ENCODE assay signal across 8 mouse cellular contexts in genomic region chr4:117835531-117836111, GRCm38 (mm10). TPM values are rescaled to one million over a fixed set of nuclear protein-coding genes. Genes with fewer than 3 reads are reported as not detected.
DNase-seq lines count a peak whose midpoint lies in the region; ATAC-seq lines count a peak whose summit lies in the region.

No protein-coding gene starts in this region.

- H3K4me2 ChIP-seq in heart, embryonic 16.5 days (ENCODE audit: low read depth, low read length): peak overlapping the region; percentile 74

- no peaks in the 10 kb centered on the region for H3K9me3 ChIP-seq in embryonic facial prominence, embryonic 10.5 days
- no peaks in the 10 kb centered on the region for H3K9me3 ChIP-seq in heart, embryonic 16.5 days (replicated peaks; ENCODE audit: control insufficient read depth, low read length)

- H3K4me1 ChIP-seq in embryonic facial prominence, embryonic 10.5 days: peaks cover 27% of the 10 kb centered on the region
- H3K4me1 ChIP-seq in heart, embryonic 16.5 days (ENCODE audit: control insufficient read depth, insufficient read depth, low read length): peaks cover 19% of the 10 kb centered on the region

- H3K9ac ChIP-seq in heart, embryonic 16.5 days (ENCODE audit: low read length): peak overlapping the region; percentile 80

- ATAC-seq in cerebellum, adult (ENCODE audit: insufficient number of reproducible peaks, low FRiP score, low TSS enrichment): peak; percentile 42; the same call in 1 of the 2 replicates
- peak; percentile 8 for ATAC-seq in heart, embryonic 16.5 days (replicated peaks; ENCODE audit: extremely low read depth, insufficient read depth, low FRiP score)

- H3K4me3 ChIP-seq in embryonic facial prominence, embryonic 10.5 days: peak overlapping the region; percentile 85
- H3K4me3 ChIP-seq in heart, embryonic 16.5 days (ENCODE audit: low read length): peak overlapping the region; percentile 76

- no peaks in the 10 kb centered on the region for H3K36me3 ChIP-seq in embryonic facial prominence, embryonic 10.5 days (replicated peaks)
- no peaks in the 10 kb centered on the region for H3K36me3 ChIP-seq in heart, embryonic 16.5 days (ENCODE audit: control insufficient read depth, insufficient read depth)

- peak overlapping the region; percentile 91 for H3K27ac ChIP-seq in embryonic facial prominence, embryonic 10.5 days (replicated peaks)
- peak overlapping the region; percentile 64 for H3K27ac ChIP-seq in heart, embryonic 16.5 days (ENCODE audit: low read length)

- peaks cover 34% of the 10 kb centered on the region for H3K27me3 ChIP-seq in embryonic facial prominence, embryonic 10.5 days (replicated peaks; ENCODE audit: low read depth, poor library complexity, severe bottlenecking)
- no peaks in the 10 kb centered on the region for H3K27me3 ChIP-seq in heart, embryonic 16.5 days (ENCODE audit: control insufficient read depth, insufficient read depth, low read length)

- no peak for DNase-seq in cerebellum, adult 11 months
- DNase-seq in T-cell, adult 2 months (ENCODE audit: low spot score): peak; percentile 41
- peak; percentile 62 for DNase-seq in embryonic facial prominence, embryonic 10.5 days (ENCODE audit: low spot score)
- DNase-seq in layer of hippocampus, postnatal 14 days (ENCODE audit: low spot score in 2 of 2): peak; percentile 60 to 64
- DNase-seq in lung, postnatal 36 days: peak; percentile 28
- peak; percentile 67 for DNase-seq in right cerebral cortex, postnatal 14 days

- WGBS in embryonic facial prominence, embryonic 10.5 days: under 1% methylated on average over 60 of the region's 60 CpGs
- under 1% methylated on average over 60 of the region's 60 CpGs for WGBS in heart, embryonic 16.5 days

RNA-seq across cellular contexts. Expression of gene Slc6a9, which starts 1.3 kb away (rescaled TPM):
- 8.2 and 10.2 TPM in 2 replicates for polyA plus RNA-seq in embryonic facial prominence, embryonic 10.5 days (2016; fragmentation: Nextera tagmentation; extraction: Ambion mirVana)
- polyA plus RNA-seq in heart, embryonic 16.5 days (2015; fragmentation: Nextera tagmentation; extraction: Ambion mirVana): 5.3 and 6.7 TPM in 2 replicates
- total RNA-seq in layer of hippocampus, postnatal 14 days (2021): 10 to 100 TPM; 30.3 to 40.9 TPM

RNA-seq across cellular contexts. Expression of gene Ccdc24, which starts 36.7 kb away (rescaled TPM):
- 1.4 and 1.7 TPM in 2 replicates for polyA plus RNA-seq in embryonic facial prominence, embryonic 10.5 days (2016; fragmentation: Nextera tagmentation; extraction: Ambion mirVana)
- 0.51 and 0.55 TPM in 2 replicates for polyA plus RNA-seq in heart, embryonic 16.5 days (2015; fragmentation: Nextera tagmentation; extraction: Ambion mirVana)
- total RNA-seq in layer of hippocampus, postnatal 14 days (2021): 1 to 10 TPM in 1 of 2 experiments, under 1 TPM in 1; 0.85 to 1.5 TPM

RNA-seq across cellular contexts. Expression of gene B4galt2, which starts 47.7 kb away (rescaled TPM):
- polyA plus RNA-seq in embryonic facial prominence, embryonic 10.5 days (2016; fragmentation: Nextera tagmentation; extraction: Ambion mirVana): 24.7 and 27.2 TPM in 2 replicates
- 8.6 and 9.5 TPM in 2 replicates for polyA plus RNA-seq in heart, embryonic 16.5 days (2015; fragmentation: Nextera tagmentation; extraction: Ambion mirVana)
- total RNA-seq in layer of hippocampus, postnatal 14 days (2021): 10 to 100 TPM; 94.4 to 99.7 TPM

RNA-seq across cellular contexts. Expression of gene Atp6v0b, which starts 51.5 kb away (rescaled TPM):
- polyA plus RNA-seq in embryonic facial prominence, embryonic 10.5 days (2016; fragmentation: Nextera tagmentation; extraction: Ambion mirVana): 157 and 162 TPM in 2 replicates
- 229 and 244 TPM in 2 replicates for polyA plus RNA-seq in heart, embryonic 16.5 days (2015; fragmentation: Nextera tagmentation; extraction: Ambion mirVana)
- 100 to 1,000 TPM; 433 TPM for total RNA-seq in layer of hippocampus, postnatal 14 days (2021)

RNA-seq across cellular contexts. Expression of gene Dph2, which starts 56.2 kb away (rescaled TPM):
- polyA plus RNA-seq in embryonic facial prominence, embryonic 10.5 days (2016; fragmentation: Nextera tagmentation; extraction: Ambion mirVana): 24.8 and 26.6 TPM in 2 replicates
- 12.5 and 15.1 TPM in 2 replicates for polyA plus RNA-seq in heart, embryonic 16.5 days (2015; fragmentation: Nextera tagmentation; extraction: Ambion mirVana)
- total RNA-seq in layer of hippocampus, postnatal 14 days (2021): 10 to 100 TPM; 10.0 to 10.2 TPM
